Mouse (Mus musculus): ENCODE data around the gene Ccz1. TPM values are rescaled to one million over a fixed set of nuclear protein-coding genes. Genes with fewer than 3 reads are reported as not detected.

Gene Ccz1
- polyA plus RNA-seq, 2 experiments, result 48.2 to 77.1 TPM

DNA sequence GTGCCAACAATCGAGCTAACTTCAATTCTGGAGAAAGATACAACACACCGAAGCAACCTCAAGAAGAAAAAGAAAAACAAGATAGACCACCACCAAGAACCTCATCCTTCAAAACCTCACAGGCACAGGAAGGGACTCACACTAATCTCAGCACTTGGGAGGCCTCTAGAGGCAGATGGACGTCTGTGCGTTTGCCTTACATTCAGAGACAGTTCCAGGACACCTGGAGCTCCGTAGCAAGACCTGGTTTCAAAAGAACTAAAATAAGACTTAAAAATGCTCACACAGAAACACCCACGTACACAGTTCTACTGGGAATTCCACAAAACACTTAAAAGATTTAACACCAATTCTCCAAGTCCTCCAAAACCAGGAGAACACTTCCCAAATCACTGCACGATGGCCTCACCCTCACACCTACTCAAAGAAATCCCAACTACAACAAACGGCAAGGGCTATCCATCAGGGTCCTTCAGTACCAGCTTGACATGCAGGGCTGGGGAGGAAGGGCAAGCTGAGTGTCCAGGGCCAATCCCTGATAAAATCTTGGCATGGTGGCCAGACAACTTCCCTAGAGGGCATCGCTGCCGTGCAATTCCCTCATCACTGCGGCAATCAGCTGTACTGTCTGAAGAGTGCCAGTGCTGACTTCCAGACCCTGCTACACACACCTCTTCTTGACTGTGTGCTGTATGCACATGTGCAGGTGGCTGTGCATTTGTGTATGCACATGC is 19.9 kb downstream of the Ccz1 start:
- no peak overlapping the region for H3K4me3 ChIP-seq (replicated peaks; ENCODE audit: low read length)
- no peaks in the 10 kb centered on the region for H3K4me1 ChIP-seq (ENCODE audit: control insufficient read depth, insufficient read depth, low read length)
- H3K9me3 ChIP-seq (ENCODE audit: control insufficient read depth, low read length), result no peaks in the 10 kb centered on the region
- no peak overlapping the region for H3K4me2 ChIP-seq (replicated peaks; ENCODE audit: low read depth, low read length, severe bottlenecking)
- 71% methylated on average over 11 of the region's 11 CpGs for WGBS
- no peak overlapping the region for H3K9ac ChIP-seq (ENCODE audit: low read depth, low read length, severe bottlenecking)
- no peak for TF ChIP-seq POLR2A (IDR thresholded peaks at IDR 0.05; ENCODE audit: borderline replicate concordance, extremely low read depth, insufficient read depth, insufficient read length)
- DNase-seq (ENCODE audit: low spot score) (no peak), ATAC-seq (ENCODE audit: low FRiP score, low read depth) (no peak)
- H3K27me3 ChIP-seq (ENCODE audit: control insufficient read depth, insufficient read depth, low read length), result no peaks in the 10 kb centered on the region
- no peak overlapping the region for H3K27ac ChIP-seq (replicated peaks; ENCODE audit: low read depth, low read length)
- H3K36me3 ChIP-seq (ENCODE audit: control insufficient read depth, insufficient read depth, low read length), result peaks cover 89% of the 10 kb centered on the region

DNA sequence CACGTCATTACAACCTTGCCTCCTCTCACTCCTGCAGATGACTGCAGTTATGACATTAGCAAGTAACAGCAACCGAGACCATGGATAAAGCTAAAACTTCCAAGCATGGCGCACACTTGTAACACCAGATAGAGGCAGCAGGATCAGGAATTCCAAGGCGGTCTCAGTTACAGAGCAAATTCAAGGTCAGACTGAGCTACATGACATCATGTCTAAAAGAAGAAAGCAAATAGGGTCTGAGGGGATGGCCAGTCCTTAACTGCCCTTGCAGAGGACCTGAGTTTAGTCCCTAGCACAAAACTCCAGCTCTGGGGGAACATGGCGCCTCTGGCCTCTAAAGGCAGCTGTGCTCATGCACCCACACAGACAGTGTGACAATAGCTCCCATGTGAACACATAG is 20.8 kb downstream of the Ccz1 start:
- DNase-seq (ENCODE audit: low spot score), result no peak
- Histone ChIP-seq H3K4me3 (replicated peaks; ENCODE audit: low read length) (no peak overlapping the region), H3K27ac (replicated peaks; ENCODE audit: low read depth, low read length) (no peak overlapping the region), H3K4me1 (ENCODE audit: control insufficient read depth, insufficient read depth, low read length) (no peaks in the 10 kb centered on the region), H3K36me3 (ENCODE audit: control insufficient read depth, insufficient read depth, low read length) (peaks cover 89% of the 10 kb centered on the region), H3K9ac (ENCODE audit: low read depth, low read length, severe bottlenecking) (no peak overlapping the region), H3K4me2 (replicated peaks; ENCODE audit: low read depth, low read length, severe bottlenecking) (no peak overlapping the region), H3K27me3 (ENCODE audit: control insufficient read depth, insufficient read depth, low read length) (no peaks in the 10 kb centered on the region), H3K9me3 (ENCODE audit: control insufficient read depth, low read length) (no peaks in the 10 kb centered on the region)
- no peak for ATAC-seq (ENCODE audit: low FRiP score, low read depth)
- WGBS, result 94% methylated on average over 5 of the region's 5 CpGs
- no peak for TF ChIP-seq POLR2A (IDR thresholded peaks at IDR 0.05; ENCODE audit: borderline replicate concordance, extremely low read depth, insufficient read depth, insufficient read length)

GRCm38 (mm10) chr5:143993260-143993659 is 21.4 kb downstream of the Ccz1 start:
- no peaks in the 10 kb centered on the region for H3K4me1 ChIP-seq (ENCODE audit: control insufficient read depth, insufficient read depth, low read length)
- peaks cover 89% of the 10 kb centered on the region for H3K36me3 ChIP-seq (ENCODE audit: control insufficient read depth, insufficient read depth, low read length)
- H3K9me3 ChIP-seq (ENCODE audit: control insufficient read depth, low read length), result no peaks in the 10 kb centered on the region
- DNase-seq (ENCODE audit: low spot score) (no peak), ATAC-seq (ENCODE audit: low FRiP score, low read depth) (no peak)
- no peak overlapping the region for H3K4me2 ChIP-seq (replicated peaks; ENCODE audit: low read depth, low read length, severe bottlenecking)
- no peak overlapping the region for H3K9ac ChIP-seq (ENCODE audit: low read depth, low read length, severe bottlenecking)
- 92% methylated on average over 8 of the region's 8 CpGs for WGBS
- H3K27me3 ChIP-seq (ENCODE audit: control insufficient read depth, insufficient read depth, low read length), result no peaks in the 10 kb centered on the region
- H3K4me3 ChIP-seq (replicated peaks; ENCODE audit: low read length), result no peak overlapping the region
- no peak for TF ChIP-seq POLR2A (IDR thresholded peaks at IDR 0.05; ENCODE audit: borderline replicate concordance, extremely low read depth, insufficient read depth, insufficient read length)
- no peak overlapping the region for H3K27ac ChIP-seq (replicated peaks; ENCODE audit: low read depth, low read length)

- no peak overlapping the region for H3K4me2 ChIP-seq (replicated peaks; ENCODE audit: low read depth, low read length, severe bottlenecking)
- no peaks in the 10 kb centered on the region for H3K27me3 ChIP-seq (ENCODE audit: control insufficient read depth, insufficient read depth, low read length)
- H3K9ac ChIP-seq (ENCODE audit: low read depth, low read length, severe bottlenecking), result no peak overlapping the region
- no peak for DNase-seq (ENCODE audit: low spot score)
- no peak for TF ChIP-seq POLR2A (IDR thresholded peaks at IDR 0.05; ENCODE audit: borderline replicate concordance, extremely low read depth, insufficient read depth, insufficient read length)
- H3K36me3 ChIP-seq (ENCODE audit: control insufficient read depth, insufficient read depth, low read length), result peaks cover 89% of the 10 kb centered on the region
- ATAC-seq (ENCODE audit: low FRiP score, low read depth), result no peak
- no peaks in the 10 kb centered on the region for H3K4me1 ChIP-seq (ENCODE audit: control insufficient read depth, insufficient read depth, low read length)
- no peak overlapping the region for H3K4me3 ChIP-seq (replicated peaks; ENCODE audit: low read length)
- H3K27ac ChIP-seq (replicated peaks; ENCODE audit: low read depth, low read length), result no peak overlapping the region
- WGBS, result 85% methylated on average over 10 of the region's 10 CpGs
- no peaks in the 10 kb centered on the region for H3K9me3 ChIP-seq (ENCODE audit: control insufficient read depth, low read length)
Observed at GRCm38 (mm10) chr5:143992661-143993060, 22.0 kb downstream of the Ccz1 start.

GRCm38 (mm10) chr5:143990086-143990485 is 24.6 kb downstream of the Ccz1 start:
- TF ChIP-seq POLR2A (IDR thresholded peaks at IDR 0.05; ENCODE audit: borderline replicate concordance, extremely low read depth, insufficient read depth, insufficient read length), result no peak
- WGBS, result 89% methylated on average over 11 of the region's 11 CpGs
- no peaks in the 10 kb centered on the region for H3K9me3 ChIP-seq (ENCODE audit: control insufficient read depth, low read length)
- H3K4me3 ChIP-seq (replicated peaks; ENCODE audit: low read length), result no peak overlapping the region
- peaks cover 83% of the 10 kb centered on the region for H3K36me3 ChIP-seq (ENCODE audit: control insufficient read depth, insufficient read depth, low read length)
- DNase-seq (ENCODE audit: low spot score), result no peak
- H3K27ac ChIP-seq (replicated peaks; ENCODE audit: low read depth, low read length), result no peak overlapping the region
- H3K4me2 ChIP-seq (replicated peaks; ENCODE audit: low read depth, low read length, severe bottlenecking), result no peak overlapping the region
- H3K4me1 ChIP-seq (ENCODE audit: control insufficient read depth, insufficient read depth, low read length), result no peaks in the 10 kb centered on the region
- no peaks in the 10 kb centered on the region for H3K27me3 ChIP-seq (ENCODE audit: control insufficient read depth, insufficient read depth, low read length)
- ATAC-seq (ENCODE audit: low FRiP score, low read depth), result no peak
- H3K9ac ChIP-seq (ENCODE audit: low read depth, low read length, severe bottlenecking), result no peak overlapping the region
